Mouse (Mus musculus): ENCODE data around the gene Defb26. TPM values are rescaled to one million over a fixed set of nuclear protein-coding genes. Genes with fewer than 3 reads are reported as not detected.

The Defb26 gene
- polyA plus RNA-seq, 1 experiment from 2014 or later = not detected

DNA sequence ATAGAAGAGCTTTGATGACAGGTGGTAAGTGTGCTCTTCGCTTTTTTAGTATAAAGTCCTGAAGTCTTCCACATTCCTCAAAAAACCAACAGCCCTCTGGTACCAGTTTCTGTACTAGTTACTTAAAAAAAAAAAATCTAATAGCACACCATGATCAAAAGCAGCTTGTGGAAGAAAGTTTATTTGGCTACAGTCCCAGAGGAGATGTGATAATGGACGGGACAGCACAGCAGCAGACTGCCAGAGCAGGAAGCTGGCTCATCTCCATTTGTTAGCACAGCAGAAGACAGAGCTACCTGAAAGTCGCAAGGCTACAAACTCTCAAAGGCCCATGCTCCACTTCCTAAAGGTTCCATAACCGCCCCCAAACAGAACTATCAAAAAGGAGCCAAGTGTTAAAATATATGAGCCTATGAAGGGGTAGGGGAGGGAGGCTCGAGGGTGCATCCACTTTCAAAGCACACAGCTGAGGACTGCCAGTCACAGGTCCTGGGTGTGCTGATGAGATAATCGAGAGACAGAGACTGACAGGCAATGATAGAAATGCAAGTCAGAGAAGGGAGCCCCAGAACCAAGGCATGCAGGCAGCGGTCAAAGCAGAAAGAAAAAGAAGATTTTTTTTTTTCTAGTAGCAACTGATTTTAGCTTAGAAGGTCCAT, 11.2 kb downstream of the Defb26 start:
- H3K27ac ChIP-seq = no peak overlapping the region
- no peak overlapping the region for H3K4me2 ChIP-seq (replicated peaks)
- no peak overlapping the region for H3K4me3 ChIP-seq
- no peaks in the 10 kb centered on the region for H3K27me3 ChIP-seq
- H3K36me3 ChIP-seq = no peaks in the 10 kb centered on the region
- WGBS = 78% methylated on average over 7 of the region's 7 CpGs
- no peaks in the 10 kb centered on the region for H3K9me3 ChIP-seq (replicated peaks)
- no peak overlapping the region for H3K9ac ChIP-seq
- ATAC-seq (ENCODE audit: low FRiP score) = no peak
- no peaks in the 10 kb centered on the region for H3K4me1 ChIP-seq

DNA sequence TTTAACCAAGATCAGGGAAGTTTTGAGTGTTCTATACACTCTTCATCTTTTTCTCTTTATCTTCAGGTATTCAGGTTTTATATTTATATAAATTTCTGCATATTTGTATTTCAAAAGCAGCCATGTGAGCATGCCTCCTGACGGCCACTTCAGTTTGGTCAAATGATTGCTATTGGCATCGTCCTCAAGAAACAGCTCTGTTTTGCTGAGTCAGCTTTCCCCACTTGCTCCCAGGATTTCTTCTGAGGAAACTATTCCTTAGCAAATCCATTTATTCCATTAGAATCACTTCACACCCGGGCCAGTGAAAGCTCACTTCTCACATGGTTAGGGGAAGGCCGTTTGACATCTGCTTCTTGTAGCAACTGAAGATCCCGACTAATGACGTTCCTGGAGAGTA, 13.5 kb downstream of the Defb26 start:
- H3K9me3 ChIP-seq (replicated peaks) = no peaks in the 10 kb centered on the region
- H3K9ac ChIP-seq = no peak overlapping the region
- H3K27me3 ChIP-seq = no peaks in the 10 kb centered on the region
- H3K4me3 ChIP-seq = no peak overlapping the region
- H3K4me2 ChIP-seq (replicated peaks) = no peak overlapping the region
- H3K36me3 ChIP-seq = no peaks in the 10 kb centered on the region
- no peak for ATAC-seq (ENCODE audit: low FRiP score)
- H3K27ac ChIP-seq = no peak overlapping the region
- 77% methylated on average over 6 of the region's 6 CpGs for WGBS
- no peaks in the 10 kb centered on the region for H3K4me1 ChIP-seq

DNA sequence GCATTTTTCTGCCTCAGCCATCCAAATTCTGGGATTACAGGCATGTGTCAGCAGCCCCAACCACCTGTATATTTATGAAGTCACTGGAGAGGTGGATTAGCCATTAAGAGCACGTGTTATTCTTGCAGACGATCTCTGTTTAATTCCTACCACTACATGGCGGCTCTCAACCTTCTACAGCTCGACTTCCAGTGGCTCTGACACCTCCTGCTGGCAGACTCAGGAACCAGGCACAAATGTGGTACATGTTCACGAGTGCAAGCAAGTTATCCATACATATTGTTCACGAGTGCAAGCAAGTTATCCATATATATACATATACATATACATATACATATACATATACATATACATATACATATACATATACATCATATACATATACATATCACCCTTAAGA, 18.3 kb downstream of the Defb26 start:
- Histone ChIP-seq H3K9me3 (replicated peaks) (no peaks in the 10 kb centered on the region), H3K36me3 (no peaks in the 10 kb centered on the region), H3K4me3 (no peak overlapping the region), H3K27ac (no peak overlapping the region), H3K4me1 (no peaks in the 10 kb centered on the region), H3K4me2 (replicated peaks) (no peak overlapping the region), H3K9ac (no peak overlapping the region), H3K27me3 (no peaks in the 10 kb centered on the region)
- no peak for ATAC-seq (ENCODE audit: low FRiP score)
- 73% methylated on average over 6 of the region's 6 CpGs for WGBS

DNA sequence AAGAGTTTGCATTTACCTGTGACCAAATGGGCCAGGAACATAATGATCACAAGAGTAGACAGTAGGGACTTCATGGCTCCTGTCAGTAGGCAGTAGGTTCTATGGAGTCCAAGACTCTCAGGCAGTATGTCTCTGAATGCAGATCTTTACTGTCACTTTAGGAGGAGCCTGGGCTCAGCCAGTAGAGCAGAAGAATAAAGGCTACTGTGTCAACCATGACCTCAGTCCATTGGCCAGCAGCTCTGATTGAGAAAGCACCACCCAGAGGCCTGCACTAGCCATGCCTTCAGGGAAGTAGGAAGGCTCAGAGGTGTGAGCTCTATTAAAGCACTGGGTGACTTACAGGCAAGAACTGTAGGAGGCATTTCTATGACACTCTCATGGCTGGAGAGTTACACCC, 21.5 kb downstream of the Defb26 start, which contains the start of gene Defb22:
Gene Defb22 (minus strand): TSS at position 101 of the 400 bp plus-strand sequence.
- Histone ChIP-seq H3K4me1 (no peaks in the 10 kb centered on the region), H3K27me3 (no peaks in the 10 kb centered on the region), H3K4me2 (replicated peaks) (no peak within 1 kb of the TSS), H3K9ac (no peak within 1 kb of the TSS), H3K4me3 (no peak within 1 kb of the TSS), H3K36me3 (no peaks in the 10 kb centered on the region), H3K9me3 (replicated peaks) (no peaks in the 10 kb centered on the region), H3K27ac (no peak within 1 kb of the TSS)
- no peak for ATAC-seq (ENCODE audit: low FRiP score)

DNA sequence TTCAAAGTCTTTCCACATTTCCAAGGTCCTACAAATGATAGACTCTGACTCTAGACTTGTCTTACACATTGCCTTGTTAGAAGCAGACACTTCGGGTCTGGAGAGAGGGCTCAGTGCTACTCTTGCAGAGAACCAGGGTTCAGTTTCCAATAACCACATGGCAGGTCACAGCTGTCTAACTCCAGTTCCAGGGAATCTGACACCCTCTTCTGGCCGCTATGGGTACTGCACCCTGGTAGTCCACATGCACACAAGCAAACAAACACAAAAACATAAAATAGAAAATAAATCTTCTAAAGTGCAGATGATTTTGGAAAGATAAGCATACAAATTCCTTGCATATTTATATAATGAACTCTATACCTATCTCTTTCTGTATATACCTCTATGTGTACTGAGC, 24.5 kb downstream of the Defb26 start:
- Histone ChIP-seq H3K4me3 (no peak overlapping the region), H3K36me3 (no peaks in the 10 kb centered on the region), H3K27me3 (no peaks in the 10 kb centered on the region), H3K9me3 (replicated peaks) (no peaks in the 10 kb centered on the region), H3K4me2 (replicated peaks) (no peak overlapping the region), H3K27ac (no peak overlapping the region), H3K4me1 (no peaks in the 10 kb centered on the region), H3K9ac (no peak overlapping the region)
- WGBS = 78% methylated on average over 2 of the region's 2 CpGs
- ATAC-seq (ENCODE audit: low FRiP score) = no peak

DNA sequence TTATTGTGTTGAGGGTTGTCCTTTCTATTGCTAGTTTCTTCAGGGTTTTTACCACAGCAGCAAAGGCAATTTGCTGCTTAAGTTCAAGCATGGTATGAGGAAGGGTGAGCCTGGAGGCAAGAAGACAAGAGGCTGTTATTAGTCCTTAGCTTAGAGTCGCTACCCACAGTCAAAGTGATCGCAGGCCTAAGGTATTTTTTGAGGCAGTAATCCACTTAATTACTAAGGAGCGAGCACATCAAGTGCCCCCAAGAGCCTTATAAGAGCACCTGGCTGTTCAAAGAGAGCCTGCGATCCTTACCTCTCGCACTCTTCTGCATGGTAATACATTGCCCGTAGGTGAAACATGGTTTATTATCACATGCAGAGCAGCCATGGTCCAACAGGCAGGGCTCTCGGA, 29.8 kb downstream of the Defb26 start:
- ATAC-seq (ENCODE audit: low FRiP score) = no peak
- Histone ChIP-seq H3K9ac (no peak overlapping the region), H3K27ac (no peak overlapping the region), H3K36me3 (no peaks in the 10 kb centered on the region), H3K4me1 (no peaks in the 10 kb centered on the region), H3K27me3 (no peaks in the 10 kb centered on the region), H3K4me3 (no peak overlapping the region), H3K9me3 (replicated peaks) (no peaks in the 10 kb centered on the region), H3K4me2 (replicated peaks) (no peak overlapping the region)
- 93% methylated on average over 7 of the region's 7 CpGs for WGBS

DNA sequence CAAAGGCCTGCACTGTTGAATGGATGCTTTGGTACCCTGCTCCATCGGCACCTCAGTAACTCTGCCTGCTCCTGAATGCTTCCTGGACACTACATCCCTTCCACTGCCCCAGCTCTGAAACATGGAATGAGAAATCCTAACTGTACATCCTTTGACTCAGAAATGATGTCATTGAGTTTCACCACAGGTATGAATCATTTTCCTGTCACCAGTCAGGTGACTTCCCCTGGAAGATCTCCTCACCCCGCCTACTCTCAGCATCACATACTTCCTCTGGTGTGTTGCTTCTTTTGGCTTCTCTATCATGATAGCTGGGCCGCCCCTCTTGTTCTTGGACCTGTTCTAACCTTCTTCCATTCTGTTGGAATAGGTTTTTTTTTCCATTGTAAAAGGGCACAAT, 30.6 kb downstream of the Defb26 start:
- Histone ChIP-seq H3K4me1 (no peaks in the 10 kb centered on the region), H3K9me3 (replicated peaks) (no peaks in the 10 kb centered on the region), H3K36me3 (no peaks in the 10 kb centered on the region), H3K27me3 (no peaks in the 10 kb centered on the region), H3K27ac (no peak overlapping the region), H3K4me2 (replicated peaks) (no peak overlapping the region), H3K9ac (no peak overlapping the region), H3K4me3 (no peak overlapping the region)
- no peak for ATAC-seq (ENCODE audit: low FRiP score)
- WGBS = 83% methylated on average over 3 of the region's 3 CpGs

DNA sequence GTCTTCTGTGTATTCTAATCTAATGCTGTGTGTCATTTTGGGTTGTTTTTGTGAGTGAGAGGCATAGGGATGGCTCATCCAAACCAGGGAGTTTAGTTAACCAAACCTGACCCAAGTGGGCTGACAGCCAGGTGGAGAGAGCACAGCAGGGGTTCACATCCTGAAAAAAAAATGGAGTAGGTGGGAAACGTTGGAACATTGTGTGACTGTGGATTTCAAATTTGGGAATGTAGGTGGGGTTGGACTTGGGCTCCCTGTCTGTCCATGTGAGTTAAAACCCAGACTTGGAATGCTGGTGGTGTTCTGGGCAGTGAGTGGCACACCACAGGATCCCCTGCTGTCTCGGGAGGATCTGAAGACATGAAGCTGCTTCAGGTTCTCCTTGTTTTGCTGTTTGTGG, 34.7 kb downstream of the Defb26 start, which contains the start of gene Defb20:
Gene Defb20 (plus strand): TSS at position 301 of the 400 bp plus-strand sequence.
- Histone ChIP-seq H3K27ac (no peak within 1 kb of the TSS), H3K4me2 (replicated peaks) (no peak within 1 kb of the TSS), H3K4me1 (no peaks in the 10 kb centered on the region), H3K9ac (no peak within 1 kb of the TSS), H3K36me3 (no peaks in the 10 kb centered on the region), H3K4me3 (no peak within 1 kb of the TSS), H3K9me3 (replicated peaks) (no peaks in the 10 kb centered on the region), H3K27me3 (no peaks in the 10 kb centered on the region)
- WGBS = 60% methylated on average over 2 of the region's 2 CpGs
- ATAC-seq (ENCODE audit: low FRiP score) = no peak

DNA sequence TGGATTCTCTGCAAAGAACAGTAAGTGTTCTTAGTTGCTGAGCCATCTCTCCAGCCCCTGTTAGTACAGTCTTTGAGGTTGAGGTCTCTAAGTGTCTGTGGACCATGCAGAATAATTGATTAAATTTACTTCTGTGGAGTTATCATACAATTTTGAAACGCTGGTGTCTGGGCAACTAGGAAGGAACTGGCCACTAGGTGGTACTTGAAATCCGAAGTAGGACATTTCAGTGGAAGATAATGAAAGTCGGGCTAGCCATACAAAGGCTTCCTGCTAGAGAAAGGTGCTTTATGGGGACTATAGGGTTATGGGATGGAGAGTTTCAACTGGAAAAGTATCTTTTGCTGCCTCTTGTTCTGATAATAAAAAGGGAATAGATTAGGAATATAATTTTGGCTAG, 39.1 kb downstream of the Defb26 start:
- ATAC-seq (ENCODE audit: low FRiP score) = no peak
- Histone ChIP-seq H3K4me3 (no peak overlapping the region), H3K27ac (no peak overlapping the region), H3K9me3 (replicated peaks) (no peaks in the 10 kb centered on the region), H3K36me3 (no peaks in the 10 kb centered on the region), H3K4me1 (no peaks in the 10 kb centered on the region), H3K27me3 (no peaks in the 10 kb centered on the region), H3K4me2 (replicated peaks) (no peak overlapping the region), H3K9ac (no peak overlapping the region)
- WGBS = 32% methylated on average over 3 of the region's 3 CpGs

DNA sequence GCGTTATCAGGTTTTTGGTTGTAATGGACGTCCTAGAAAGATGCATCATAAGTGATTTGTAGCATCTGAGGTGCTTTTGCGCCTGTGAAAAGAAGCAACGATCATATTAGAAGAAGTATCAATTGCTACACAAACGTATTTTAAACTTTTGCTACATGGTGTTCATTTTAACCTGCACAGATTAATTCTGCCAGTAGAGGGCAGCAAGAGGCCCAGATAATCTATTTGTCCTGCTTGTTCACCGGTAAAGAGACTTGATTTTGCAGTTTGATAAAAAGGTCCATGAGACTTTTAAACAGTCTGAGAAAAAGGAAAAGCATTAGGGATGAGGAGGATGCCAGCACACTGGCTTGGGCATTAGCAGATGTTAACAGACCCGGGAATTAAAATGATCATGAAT, 40.5 kb downstream of the Defb26 start:
- no peak overlapping the region for H3K4me3 ChIP-seq
- no peak overlapping the region for H3K27ac ChIP-seq
- no peak for ATAC-seq (ENCODE audit: low FRiP score)
- WGBS = 38% methylated on average over 7 of the region's 7 CpGs
- no peaks in the 10 kb centered on the region for H3K36me3 ChIP-seq
- no peaks in the 10 kb centered on the region for H3K27me3 ChIP-seq
- H3K9ac ChIP-seq = no peak overlapping the region
- no peak overlapping the region for H3K4me2 ChIP-seq (replicated peaks)
- H3K9me3 ChIP-seq (replicated peaks) = no peaks in the 10 kb centered on the region
- H3K4me1 ChIP-seq = no peaks in the 10 kb centered on the region

DNA sequence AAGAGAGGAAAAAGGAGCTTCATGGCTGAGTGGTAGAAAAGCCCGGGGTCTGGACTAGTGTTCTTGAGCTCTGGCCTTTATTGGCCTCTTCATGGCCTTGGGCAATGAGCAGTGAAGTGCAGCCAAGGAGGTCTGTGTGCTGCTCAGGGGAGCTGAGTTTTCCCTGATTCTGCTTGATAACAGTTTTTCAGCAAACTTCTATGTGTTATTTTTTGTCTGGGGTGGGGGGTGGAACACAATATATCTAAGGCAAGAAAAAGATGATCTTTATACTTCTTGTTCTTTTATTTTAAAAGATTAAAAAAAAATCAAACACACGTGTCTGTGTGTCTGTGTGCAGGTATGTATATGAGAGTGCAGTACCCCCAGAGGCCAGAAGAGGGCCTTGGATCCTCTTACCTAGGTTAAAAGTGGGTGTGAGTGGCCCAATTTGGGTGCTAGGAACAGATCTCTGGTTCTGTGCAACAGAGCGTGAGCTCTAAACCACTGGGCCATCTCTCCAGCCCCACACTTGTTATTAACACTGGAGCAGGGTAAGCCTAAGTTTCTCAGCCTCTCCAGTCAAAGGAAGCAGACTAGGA, 46.8 kb downstream of the Defb26 start, which contains the start of gene Defb23:
Gene Defb23 (minus strand): TSS at position 51 of the 581 bp plus-strand sequence.
- no peaks in the 10 kb centered on the region for H3K27me3 ChIP-seq
- H3K9me3 ChIP-seq (replicated peaks) = 0 out of 2 replicates have a peak, but pooled peaks cover 3% of the 10 kb centered on the region
- no peak within 1 kb of the TSS for H3K4me2 ChIP-seq (replicated peaks)
- 99% methylated on average over 3 of the region's 3 CpGs for WGBS
- H3K36me3 ChIP-seq = no peaks in the 10 kb centered on the region
- no peak within 1 kb of the TSS for H3K9ac ChIP-seq
- H3K27ac ChIP-seq = no peak within 1 kb of the TSS
- H3K4me1 ChIP-seq = no peaks in the 10 kb centered on the region
- no peak for ATAC-seq (ENCODE audit: low FRiP score)
- H3K4me3 ChIP-seq = no peak within 1 kb of the TSS

DNA sequence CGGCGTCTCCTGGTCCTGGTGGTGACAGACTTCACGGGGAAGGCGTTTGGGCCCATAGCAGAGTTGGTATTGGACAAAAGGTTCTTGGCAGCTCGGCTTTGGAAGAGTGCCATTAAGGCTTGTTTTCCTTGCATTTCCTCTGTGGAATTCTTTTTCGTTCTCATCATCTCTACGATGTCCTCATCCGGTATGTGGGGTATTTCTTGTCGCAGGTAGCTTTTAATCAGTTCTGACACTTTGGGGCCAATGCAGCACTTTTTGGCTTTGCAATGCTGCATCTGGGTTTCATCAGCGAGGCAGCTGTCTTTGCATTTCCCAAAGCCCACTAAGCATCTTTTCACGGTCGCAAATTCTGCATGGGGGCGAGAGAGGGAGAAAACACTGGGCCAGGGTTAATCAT, 52.3 kb downstream of the Defb26 start:
- Histone ChIP-seq H3K4me2 (replicated peaks) (no peak overlapping the region), H3K27ac (no peak overlapping the region), H3K36me3 (no peaks in the 10 kb centered on the region), H3K27me3 (peaks cover 3% of the 10 kb centered on the region; the same call in 1 of the 2 replicates), H3K4me3 (no peak overlapping the region), H3K4me1 (no peaks in the 10 kb centered on the region), H3K9ac (no peak overlapping the region), H3K9me3 (replicated peaks) (no peaks in the 10 kb centered on the region)
- ATAC-seq (ENCODE audit: low FRiP score) = no peak
- 60% methylated on average over 13 of the region's 13 CpGs for WGBS
